Mouse (Mus musculus): Measurements from ENCODE around the gene Rag1. TPM values are rescaled to one million over a fixed set of nuclear protein-coding genes. Genes with fewer than 3 reads are reported as not detected.

Gene Rag1
- polyA plus RNA-seq, 1 experiment from 2014 or later: 0.09 TPM

DNA sequence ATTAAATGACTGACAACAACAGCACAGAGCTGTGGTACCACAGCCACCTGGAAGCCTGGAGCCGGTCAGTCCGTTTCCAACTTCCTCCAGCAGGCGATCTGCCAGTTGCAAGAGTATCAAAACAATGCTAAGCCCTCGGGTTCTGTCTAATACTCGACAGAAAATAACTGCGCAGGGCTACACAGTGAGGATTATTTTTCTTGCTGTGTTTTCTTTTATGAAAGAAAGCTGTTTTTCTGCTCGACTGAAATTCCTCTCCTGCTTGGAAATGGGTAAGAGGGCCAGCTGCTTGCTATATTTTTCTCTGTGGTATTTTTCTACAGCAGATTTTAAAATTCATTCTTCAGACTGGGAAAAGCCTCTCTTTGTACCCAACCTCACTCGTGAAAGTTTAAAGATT, 48.6 kb downstream of the Rag1 start:
- no peak for ATAC-seq (ENCODE audit: low FRiP score)
- Histone ChIP-seq H3K27ac (peak overlapping the region; percentile 9; the same call in 1 of the 2 replicates), H3K36me3 (no peaks in the 10 kb centered on the region), H3K9me3 (no peaks in the 10 kb centered on the region), H3K4me1 (replicated peaks) (peaks cover 27% of the 10 kb centered on the region), H3K4me2 (no peak overlapping the region), H3K27me3 (no peaks in the 10 kb centered on the region), H3K9ac (no peak overlapping the region), H3K4me3 (no peak overlapping the region)
- WGBS: 33% methylated on average over 8 of the region's 8 CpGs

DNA sequence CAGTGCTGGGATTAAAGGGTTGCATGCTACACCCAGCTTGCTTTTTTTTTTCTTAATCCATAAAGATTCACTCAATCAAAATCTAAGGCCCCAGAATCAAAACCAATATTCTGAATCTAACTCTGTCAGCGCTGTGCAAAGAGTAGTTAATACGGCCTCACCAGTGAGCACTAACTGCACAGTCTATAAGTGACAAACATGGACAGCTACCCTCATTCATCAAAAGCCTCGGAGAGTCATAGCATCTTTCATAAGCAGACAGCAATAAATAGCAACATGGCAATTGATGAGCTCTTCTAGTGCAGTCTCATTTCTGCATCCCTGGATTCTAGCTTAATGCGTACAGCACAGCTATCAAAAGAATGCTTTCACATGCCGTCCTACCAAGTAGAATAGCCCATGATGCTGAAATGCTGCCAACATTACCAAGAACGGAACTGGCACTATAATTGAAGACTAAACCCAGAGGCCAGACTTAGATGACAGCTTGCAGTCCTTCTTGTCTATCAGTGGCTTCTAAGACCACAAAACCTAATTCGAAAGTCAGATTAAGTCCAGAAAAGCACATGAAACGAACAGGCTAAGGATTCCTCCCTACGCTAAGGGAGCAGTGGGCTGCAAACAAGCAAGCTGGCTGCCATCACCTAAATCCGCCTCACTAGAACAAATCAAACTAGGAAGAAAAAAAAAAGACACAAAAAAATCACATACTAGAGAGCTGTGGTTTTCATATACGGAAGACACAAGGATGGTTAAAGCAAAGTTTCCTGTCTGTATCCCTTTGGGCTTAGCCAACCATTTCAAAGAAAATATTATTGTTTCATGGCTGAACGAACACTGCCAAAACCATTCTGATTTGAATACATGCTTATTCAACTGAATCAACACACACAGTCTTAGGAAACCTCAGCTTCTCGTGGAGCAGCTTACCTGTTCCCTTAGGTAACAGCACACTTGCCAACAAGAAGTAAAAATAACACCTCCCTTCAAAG, 50.8 kb downstream of the Rag1 start:
- Histone ChIP-seq H3K27me3 (no peaks in the 10 kb centered on the region), H3K4me3 (no peak overlapping the region), H3K4me1 (replicated peaks) (peaks cover 32% of the 10 kb centered on the region), H3K9me3 (no peaks in the 10 kb centered on the region), H3K4me2 (peak overlapping the region; percentile 13; the same call in 1 of the 2 replicates), H3K27ac (peak overlapping the region; percentile 70), H3K9ac (no peak overlapping the region), H3K36me3 (no peaks in the 10 kb centered on the region)
- 44% methylated on average over 13 of the region's 13 CpGs for WGBS
- peak; percentile 62 for ATAC-seq (ENCODE audit: low FRiP score)

DNA sequence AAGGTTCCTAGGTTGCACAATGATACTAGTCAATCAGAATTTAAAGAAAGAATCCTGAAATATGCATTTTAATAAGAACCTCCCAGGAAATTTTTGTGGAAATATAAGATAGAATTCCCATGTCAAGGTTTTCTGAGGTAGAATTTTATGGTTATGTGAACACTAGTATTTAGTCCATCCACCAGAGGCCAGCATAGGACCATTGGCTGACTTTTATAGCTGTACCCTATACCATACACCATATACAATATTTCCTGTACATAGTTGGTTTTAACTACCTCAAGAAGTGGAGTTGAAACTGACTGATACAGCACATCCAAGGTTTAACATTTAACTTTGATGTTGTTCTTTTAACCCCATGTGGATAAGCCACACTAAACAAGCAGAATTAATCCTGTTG, 52.1 kb downstream of the Rag1 start:
- no peak overlapping the region for H3K27ac ChIP-seq
- no peaks in the 10 kb centered on the region for H3K36me3 ChIP-seq
- H3K4me1 ChIP-seq (replicated peaks): peaks cover 45% of the 10 kb centered on the region
- no peak for ATAC-seq (ENCODE audit: low FRiP score)
- no peaks in the 10 kb centered on the region for H3K9me3 ChIP-seq
- no peak overlapping the region for H3K4me3 ChIP-seq
- H3K9ac ChIP-seq: no peak overlapping the region
- no peaks in the 10 kb centered on the region for H3K27me3 ChIP-seq
- H3K4me2 ChIP-seq: no peak overlapping the region

DNA sequence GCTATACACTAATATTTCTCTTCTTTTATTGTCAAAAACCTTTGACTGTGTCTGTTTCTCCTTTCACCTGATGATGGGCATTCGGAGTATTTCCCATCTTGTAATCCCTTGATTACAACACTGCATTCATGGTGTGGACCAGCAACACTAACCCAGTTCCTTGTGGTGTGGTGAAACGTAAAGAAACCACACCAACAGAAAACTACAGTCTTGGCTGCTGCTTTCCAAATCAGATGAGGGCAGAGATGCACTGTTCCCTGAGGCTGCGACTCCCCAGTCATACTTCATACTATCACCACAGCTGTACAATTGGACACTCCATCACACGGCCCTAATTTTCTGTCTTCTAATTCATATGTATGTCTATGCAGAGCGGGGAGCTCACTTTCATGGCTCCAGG, 54.6 kb downstream of the Rag1 start:
- no peak for ATAC-seq (ENCODE audit: low FRiP score)
- H3K4me1 ChIP-seq (replicated peaks): peaks cover 45% of the 10 kb centered on the region
- 70% methylated on average over 5 of the region's 5 CpGs for WGBS
- H3K27ac ChIP-seq: no peak overlapping the region
- no peak overlapping the region for H3K9ac ChIP-seq
- H3K9me3 ChIP-seq: no peaks in the 10 kb centered on the region
- H3K36me3 ChIP-seq: no peaks in the 10 kb centered on the region
- H3K4me2 ChIP-seq: no peak overlapping the region
- H3K27me3 ChIP-seq: no peaks in the 10 kb centered on the region
- H3K4me3 ChIP-seq: no peak overlapping the region

DNA sequence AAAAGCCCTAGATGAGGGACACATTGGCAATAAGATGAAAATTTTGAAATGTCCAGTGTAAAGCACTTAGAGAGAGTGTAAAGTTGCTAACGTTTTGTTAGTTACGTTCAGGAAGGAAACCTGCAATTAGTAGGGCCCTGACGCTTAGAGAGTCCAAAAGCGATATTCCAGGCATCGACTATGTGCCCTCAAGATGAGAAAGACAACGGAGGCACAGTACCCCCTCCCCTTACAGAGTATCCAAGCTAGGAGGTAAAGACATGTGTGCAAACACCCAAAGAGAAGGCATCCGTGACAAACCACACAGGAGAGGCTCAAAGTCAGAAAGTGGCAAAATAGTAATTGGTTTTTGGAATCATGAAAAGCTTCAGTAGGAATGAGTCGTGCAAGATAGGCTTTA, 56.4 kb downstream of the Rag1 start:
- Histone ChIP-seq H3K4me3 (no peak overlapping the region), H3K27ac (0 out of 2 replicates have a peak overlapping the region, but pooled peaks have one; percentile 73), H3K36me3 (no peaks in the 10 kb centered on the region), H3K9me3 (no peaks in the 10 kb centered on the region), H3K27me3 (no peaks in the 10 kb centered on the region), H3K4me2 (no peak overlapping the region), H3K4me1 (replicated peaks) (peaks cover 32% of the 10 kb centered on the region), H3K9ac (no peak overlapping the region)
- 49% methylated on average over 8 of the region's 8 CpGs for WGBS
- peak; percentile 44; the same call in 1 of the 2 replicates for ATAC-seq (ENCODE audit: low FRiP score)

DNA sequence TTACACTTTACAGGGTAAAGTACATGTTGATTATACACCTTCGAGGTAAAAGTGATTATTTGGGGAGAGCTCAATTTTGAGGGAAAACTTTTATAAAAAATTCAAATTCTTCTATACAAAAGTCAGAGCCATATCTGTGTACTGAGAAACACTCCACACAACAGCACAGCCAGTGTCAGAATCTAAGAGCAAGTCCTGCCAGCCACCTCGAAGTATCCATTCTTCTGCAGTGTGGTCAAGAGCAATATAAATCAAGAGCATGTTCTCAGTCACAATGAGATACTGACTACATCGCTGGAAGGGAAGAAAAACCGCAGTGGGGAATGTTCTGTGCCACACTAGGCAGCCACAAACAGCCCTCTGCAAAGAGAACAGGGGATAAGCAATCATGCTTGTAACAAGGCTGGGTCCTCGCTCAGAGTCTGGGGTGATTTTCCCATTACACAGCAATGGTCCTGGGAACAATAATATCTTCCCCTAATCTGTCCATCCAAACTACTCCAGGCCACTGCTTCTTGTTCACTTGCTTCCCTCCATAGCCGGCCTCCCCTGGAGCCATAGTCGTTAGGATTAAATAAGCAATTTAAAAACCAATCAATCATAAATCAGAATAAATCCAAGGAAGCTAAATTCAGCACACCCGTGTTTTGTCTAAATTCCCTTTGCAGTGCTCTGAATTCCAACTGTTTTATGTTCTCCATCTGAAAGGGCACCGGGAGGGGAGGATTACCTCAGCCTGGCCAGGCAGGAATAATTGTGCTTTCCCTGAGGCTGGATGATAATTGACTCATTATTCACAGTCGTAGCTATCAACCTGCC, 57.1 kb downstream of the Rag1 start:
- Histone ChIP-seq H3K4me3 (no peak overlapping the region), H3K36me3 (no peaks in the 10 kb centered on the region), H3K27me3 (no peaks in the 10 kb centered on the region), H3K4me1 (replicated peaks) (peaks cover 31% of the 10 kb centered on the region), H3K4me2 (no peak overlapping the region), H3K27ac (peak overlapping the region; percentile 73), H3K9me3 (no peaks in the 10 kb centered on the region), H3K9ac (no peak overlapping the region)
- peak; percentile 60 for ATAC-seq (ENCODE audit: low FRiP score)
- 25% methylated on average over 10 of the region's 10 CpGs for WGBS

DNA sequence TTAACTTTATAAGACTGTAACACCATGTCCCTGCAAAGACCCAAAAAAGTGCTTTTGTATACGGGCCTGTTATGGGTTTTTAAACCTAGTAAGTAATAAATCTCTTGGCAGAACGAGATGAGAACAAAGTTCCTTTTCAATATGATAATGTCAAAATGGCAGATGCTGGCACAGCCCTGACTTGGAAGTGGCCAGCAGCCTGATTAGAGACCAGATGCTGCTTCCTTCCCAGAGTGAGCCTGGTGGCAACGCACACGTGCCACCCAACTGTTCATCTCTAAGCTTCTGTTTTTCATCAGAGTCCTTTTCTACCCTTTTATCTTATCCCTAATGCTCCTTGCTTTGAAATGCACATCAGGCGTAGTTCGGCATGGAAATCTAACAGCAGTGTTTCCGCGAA, 57.9 kb downstream of the Rag1 start:
- no peak overlapping the region for H3K4me2 ChIP-seq
- peak overlapping the region; percentile 73; the same call in 1 of the 2 replicates for H3K27ac ChIP-seq
- H3K27me3 ChIP-seq: no peaks in the 10 kb centered on the region
- no peak for ATAC-seq (ENCODE audit: low FRiP score)
- H3K4me3 ChIP-seq: no peak overlapping the region
- WGBS: 55% methylated on average over 8 of the region's 8 CpGs
- no peaks in the 10 kb centered on the region for H3K36me3 ChIP-seq
- peaks cover 31% of the 10 kb centered on the region for H3K4me1 ChIP-seq (replicated peaks)
- H3K9me3 ChIP-seq: no peaks in the 10 kb centered on the region
- H3K9ac ChIP-seq: no peak overlapping the region

Other genes with a start within 250 kb of the Rag1 start
- 0.14 TPM in 1 of 2 replicates, not detected in the other for gene Rag2, start 24.8 kb downstream of the Rag1 start, polyA plus RNA-seq (2015; fragmentation: Nextera tagmentation; extraction: Ambion mirVana)
- gene B230118H07Rik, start within 50 bp of the Rag1 start, polyA plus RNA-seq (2015; fragmentation: Nextera tagmentation; extraction: Ambion mirVana): 59.8 and 62.5 TPM in 2 replicates
- gene Traf6, start 28.9 kb upstream of the Rag1 start, polyA plus RNA-seq (2015; fragmentation: Nextera tagmentation; extraction: Ambion mirVana): 6.6 and 6.8 TPM in 2 replicates
- 5.7 and 6.8 TPM in 2 replicates for gene Prr5l, start 233.5 kb upstream of the Rag1 start, polyA plus RNA-seq (2015; fragmentation: Nextera tagmentation; extraction: Ambion mirVana)
- gene Commd9, start 236.7 kb upstream of the Rag1 start, polyA plus RNA-seq (2015; fragmentation: Nextera tagmentation; extraction: Ambion mirVana): 99.8 and 110 TPM in 2 replicates

Data from hindbrain, embryonic 13.5 days (tissue).